17 mouse cellular contexts compared by ENCODE assay signal in genomic region chr5:73817180-73817579, GRCm38 (mm10).
A peak's percentile ranks its signal among the peaks of the same experiment; 100 is the strongest.
DNase-seq lines count a peak whose midpoint lies in the region; TF ChIP-seq lines count a peak whose summit lies in the region.
"Had no signal": no experiment of that assay in that cellular context is flagged by ENCODE, and none has a peak within 500 bp of the region (broad histone marks: within the 10 kb centered on the region; RNA-seq: fewer than 3 reads in every experiment).

No protein-coding gene starts in this region.

- H3K4me3 ChIP-seq in gastrocnemius, adult 2 months, result no peak overlapping the region
- H3K4me3 ChIP-seq: erythroblast, embryonic 14.5 days; hindbrain, embryonic 15.5 days; limb, embryonic 10.5 days; liver, embryonic 12.5 days; lung, embryonic 15.5 days; neural tube, embryonic 12.5 days had no signal

- intact Hi-C loops in gastrocnemius, adult 2 months (cut with DNase I), result no loop called here
- intact Hi-C loops in gastrocnemius, postnatal 14 days (cut with DNase I; ENCODE audit: low total_unique reads), result no loop called here

- TF ChIP-seq CTCF in gastrocnemius, adult 2 months (IDR thresholded peaks at IDR 0.05), result no peak

- peak overlapping the region; percentile 53 for H3K27ac ChIP-seq in gastrocnemius, adult 2 months
- H3K27ac ChIP-seq: hindbrain, embryonic 15.5 days; limb, embryonic 10.5 days; liver, embryonic 12.5 days; lung, embryonic 15.5 days; neural tube, embryonic 12.5 days had no signal

- no peak for DNase-seq in gastrocnemius, adult 2 months
- no peak for DNase-seq in gastrocnemius, postnatal 14 days
- peak; percentile 21 for DNase-seq in lung, postnatal 25 days (ENCODE audit: low spot score)
- no peak for DNase-seq in lung, postnatal 10 days
- DNase-seq in c-Kit-positive CD71-positive TER-119-positive erythroid progenitor cells, embryonic 14.5 days (ENCODE audit: low spot score), result peak; percentile 7
- no peak for DNase-seq in ovary, postnatal 36 days (ENCODE audit: low spot score)
- DNase-seq in urinary bladder, postnatal 4 days (ENCODE audit: low spot score in 2 of 2), result no peak
- DNase-seq: cerebellum, postnatal 10 days; gastrocnemius, postnatal 36 days; right cerebral cortex, postnatal 25 days; thymus, postnatal 36 days had no signal

Comparison
In these comparisons a context has a peak if more than half of its experiments do, and no peak if none do; other contexts are left out.
1. DNase-seq: peak in lung, postnatal 25 days (single experiment) and c-Kit-positive CD71-positive TER-119-positive erythroid progenitor cells, embryonic 14.5 days (single experiment); none in gastrocnemius, adult 2 months (single experiment), gastrocnemius, postnatal 14 days (single experiment), lung, postnatal 10 days (single experiment), ovary, postnatal 36 days (single experiment) and urinary bladder, postnatal 4 days (0 of 2).